Mouse (Mus musculus) mouse trophoblast stem cell (cell line): ENCODE data around the gene Fgfr1op2.

Source experiments
- in situ Hi-C, 2 experiments: fragments of 300-500 bp; cut with MseI, MboI; formaldehyde crosslinking; loops; 2 replicates in 1 of 2; 3 replicates in 1 of 2; pipeline ENCODE4 v1.15.1; 2025

Fgfr1op2 gene

GRCm38 (mm10) chr6:146641621-146642210, 64.7 kb downstream of the Fgfr1op2 start:
- in situ Hi-C loops, result no loop called here

GRCm38 (mm10) chr6:146642276-146643183, 65.5 kb downstream of the Fgfr1op2 start, which contains the start of the genes Med21 and Tm7sf3:
Med21 (plus strand) TSS chr6:146642547.
Tm7sf3 (minus strand) TSS chr6:146642824.
- in situ Hi-C loops, result no loop called here

GRCm38 (mm10) chr6:146643184-146643570, 66.2 kb downstream of the Fgfr1op2 start:
- in situ Hi-C loops, result no loop called here
